Mouse (Mus musculus) myocyte (in vitro differentiated cells): ENCODE results near the gene Gm37240. TPM values are rescaled to one million over a fixed set of nuclear protein-coding genes. Genes with fewer than 3 reads are reported as not detected.
"Not testable (repeated sequence)": the region's sequence is repeated elsewhere in the genome, so short reads cannot be mapped to it uniquely, and the experiment has no call there.

Experiments used
- H3K27me3 ChIP-seq: one replicate; pipeline ENCODE4 v1.6.1; 2011; ENCODE audit not compliant: control insufficient read depth, insufficient read depth, insufficient read length
- H3K36me3 ChIP-seq: one replicate; pipeline ENCODE4 v1.6.1; 2011; ENCODE audit not compliant: control insufficient read depth, insufficient read depth
- H3K4me2 ChIP-seq: one replicate; pipeline ENCODE4 v1.6.1; 2011; ENCODE audit warnings: low read depth, control low read depth
- H3K4me3 ChIP-seq: one replicate; pipeline ENCODE4 v1.5.1; 2011; ENCODE audit warnings: mild to moderate bottlenecking, control low read depth, moderate library complexity
- H3K79me2 ChIP-seq: one replicate; pipeline ENCODE4 v1.6.1; 2011; ENCODE audit not compliant: control insufficient read depth, insufficient read depth
- H3ac ChIP-seq: one replicate; pipeline ENCODE4 v1.6.1; 2011; ENCODE audit not compliant: control insufficient read depth, insufficient read length
- CEBPB ChIP-seq: IDR thresholded peaks from 2 replicates; pipeline ENCODE4 v1.6.1; 2011; ENCODE audit warnings: mild to moderate bottlenecking, moderate library complexity; ENCODE audit not compliant: poor library complexity, insufficient read depth, severe bottlenecking
- E2F4 ChIP-seq: IDR thresholded peaks from one replicate; pipeline ENCODE4 v1.6.1; 2011; ENCODE audit warnings: mild to moderate bottlenecking, control low read depth, moderate library complexity; ENCODE audit not compliant: insufficient read depth
- MAX ChIP-seq: IDR thresholded peaks from one replicate; pipeline ENCODE4 v1.6.1; 2011; ENCODE audit warnings: low read depth, mild to moderate bottlenecking, control low read depth
- MYOD1 ChIP-seq, 3 experiments: IDR thresholded peaks; one replicate each; pipeline ENCODE4 v1.6.1; 2011; ENCODE audit warnings: control low read depth in 2 of 3, low read depth in 2 of 3, mild to moderate bottlenecking in 2 of 3, moderate library complexity in 1 of 3; ENCODE audit not compliant: insufficient read length in 2 of 3, control insufficient read depth in 1 of 3
- MYOG ChIP-seq, 3 experiments: IDR thresholded peaks; one replicate each; pipeline ENCODE4 v1.6.1; 2011; ENCODE audit warnings: control low read depth in 2 of 3, low read depth in 2 of 3, mild to moderate bottlenecking in 2 of 3; ENCODE audit not compliant: insufficient read length in 2 of 3, control insufficient read depth in 1 of 3, insufficient read depth in 1 of 3
- POLR2A ChIP-seq: IDR thresholded peaks from one replicate; pipeline ENCODE4 v1.6.1; 2011; ENCODE audit warnings: low read depth, mild to moderate bottlenecking, control low read depth, moderate library complexity; ENCODE audit not compliant: insufficient read length
- POLR2AphosphoS2 ChIP-seq: IDR thresholded peaks from one replicate; pipeline ENCODE4 v1.6.1; 2011; ENCODE audit warnings: low read depth, control low read depth; ENCODE audit not compliant: insufficient read length
- REST ChIP-seq: IDR thresholded peaks from one replicate; pipeline ENCODE4 v1.6.1; 2011; ENCODE audit warnings: mild to moderate bottlenecking, control low read depth, moderate library complexity; ENCODE audit not compliant: insufficient read depth, insufficient read length
- SRF ChIP-seq: IDR thresholded peaks from one replicate; pipeline ENCODE4 v1.6.1; 2011; ENCODE audit warnings: low read depth; ENCODE audit not compliant: control insufficient read depth, insufficient read length
- TCF12 ChIP-seq: IDR thresholded peaks from one replicate; pipeline ENCODE4 v1.6.1; 2011; ENCODE audit warnings: mild to moderate bottlenecking, control low read depth; ENCODE audit not compliant: poor library complexity, insufficient read depth, severe bottlenecking
- TCF3 ChIP-seq: IDR thresholded peaks from one replicate; pipeline ENCODE4 v1.6.1; 2011; ENCODE audit warnings: low read depth, control low read depth; ENCODE audit not compliant: insufficient read length
- USF1 ChIP-seq: IDR thresholded peaks from one replicate; pipeline ENCODE4 v1.6.1; 2011; ENCODE audit warnings: low read depth, mild to moderate bottlenecking, control low read depth, moderate library complexity
- polyA plus RNA-seq: library from polyadenylated mRNA; unstranded; fragments of >200 nt; fragmentation: generic; extraction: Trizol; gene quantifications from one replicate; pipeline ENCODE4 v1.2.1, GENCODE M21; 2012; ENCODE audit warnings: missing spikeins

Gm37240 gene
- polyA plus RNA-seq, 1 experiment = 8.7 TPM

- Histone ChIP-seq H3K4me2 (peak overlapping the region; percentile 100), H3K79me2 (peaks cover 63% of the 10 kb centered on the region), H3K4me3 (peak overlapping the region; percentile 94), H3K36me3 (no peaks in the 10 kb centered on the region), H3K27me3 (no peaks in the 10 kb centered on the region), H3ac (no peak overlapping the region)
- TF ChIP-seq REST (no peak), TCF12 (no peak), MYOG (IDR thresholded peaks at IDR 0.05; ENCODE audit: control insufficient read depth in 1 of 3, insufficient read depth in 1 of 3, insufficient read length in 2 of 3, low read depth in 2 of 3) (no peak), MAX (no peak), E2F4 (no peak), USF1 (no peak), MYOD1 (IDR thresholded peaks at IDR 0.05; ENCODE audit: control insufficient read depth in 1 of 3, insufficient read length in 2 of 3, low read depth in 2 of 3) (no peak), SRF (no peak), CEBPB (no peak), TCF3 (no peak), POLR2A (no peak), POLR2AphosphoS2 (no peak)
Measured at GRCm38 (mm10) chr3:84580716-84581115, 1306.6 kb downstream of the Gm37240 start.

- TF ChIP-seq SRF (no peak), TCF3 (no peak), USF1 (no peak), MYOD1 (IDR thresholded peaks at IDR 0.05; ENCODE audit: control insufficient read depth in 1 of 3, insufficient read length in 2 of 3, low read depth in 2 of 3) (no peak), MAX (no peak), E2F4 (no peak), TCF12 (no peak), REST (no peak), POLR2AphosphoS2 (no peak), POLR2A (no peak), MYOG (IDR thresholded peaks at IDR 0.05; ENCODE audit: control insufficient read depth in 1 of 3, insufficient read depth in 1 of 3, insufficient read length in 2 of 3, low read depth in 2 of 3) (no peak), CEBPB (no peak)
- no peaks in the 10 kb centered on the region for H3K27me3 ChIP-seq
- peaks cover 97% of the 10 kb centered on the region for H3K79me2 ChIP-seq
- no peak overlapping the region for H3K4me3 ChIP-seq
- H3K36me3 ChIP-seq = no peaks in the 10 kb centered on the region
- no peak overlapping the region for H3ac ChIP-seq
- no peak overlapping the region for H3K4me2 ChIP-seq
Measured at GRCm38 (mm10) chr3:84570501-84570900, 1316.8 kb downstream of the Gm37240 start.

- Histone ChIP-seq H3K27me3 (no peaks in the 10 kb centered on the region), H3K36me3 (no peaks in the 10 kb centered on the region), H3K4me2 (peak overlapping the region; percentile 56), H3K4me3 (no peak overlapping the region), H3ac (no peak overlapping the region), H3K79me2 (peaks cover 97% of the 10 kb centered on the region)
- TF ChIP-seq TCF3 = no peak
- TF ChIP-seq MYOG (IDR thresholded peaks at IDR 0.05; ENCODE audit: control insufficient read depth in 1 of 3, insufficient read depth in 1 of 3, insufficient read length in 2 of 3, low read depth in 2 of 3) = no peak
- no peak for TF ChIP-seq REST
- no peak for TF ChIP-seq MAX
- TF ChIP-seq MYOD1 (IDR thresholded peaks at IDR 0.05; ENCODE audit: control insufficient read depth in 1 of 3, insufficient read length in 2 of 3, low read depth in 2 of 3) = no peak
Measured at GRCm38 (mm10) chr3:84569587-84569986, 1317.7 kb downstream of the Gm37240 start.

GRCm38 (mm10) chr3:84568540-84568939 is 1318.8 kb downstream of the Gm37240 start:
- no peak overlapping the region for H3K4me3 ChIP-seq
- TF ChIP-seq TCF12 (no peak), USF1 (no peak), POLR2AphosphoS2 (no peak)
- H3ac ChIP-seq = no peak overlapping the region
- no peaks in the 10 kb centered on the region for H3K36me3 ChIP-seq
- peak overlapping the region; percentile 56 for H3K4me2 ChIP-seq
- H3K79me2 ChIP-seq = peaks cover 96% of the 10 kb centered on the region
- no peaks in the 10 kb centered on the region for H3K27me3 ChIP-seq

GRCm38 (mm10) chr3:84563415-84563814 is 1323.9 kb downstream of the Gm37240 start:
- Histone ChIP-seq H3K79me2 (peaks cover 92% of the 10 kb centered on the region), H3ac (no peak overlapping the region), H3K27me3 (no peaks in the 10 kb centered on the region), H3K4me3 (no peak overlapping the region), H3K36me3 (no peaks in the 10 kb centered on the region), H3K4me2 (no peak overlapping the region)
- TF ChIP-seq MAX (no peak), MYOG (IDR thresholded peaks at IDR 0.05; ENCODE audit: control insufficient read depth in 1 of 3, insufficient read depth in 1 of 3, insufficient read length in 2 of 3, low read depth in 2 of 3) (no peak), POLR2AphosphoS2 (no peak), MYOD1 (IDR thresholded peaks at IDR 0.05; ENCODE audit: control insufficient read depth in 1 of 3, insufficient read length in 2 of 3, low read depth in 2 of 3) (no peak), USF1 (no peak), POLR2A (no peak), CEBPB (no peak), E2F4 (no peak), SRF (no peak), REST (no peak), TCF3 (no peak), TCF12 (no peak)

- not testable (repeated sequence) for H3ac ChIP-seq, H3K4me2 ChIP-seq, H3K36me3 ChIP-seq, H3K4me3 ChIP-seq, H3K27me3 ChIP-seq
- H3K79me2 ChIP-seq = peaks cover 92% of the 10 kb centered on the region
Measured at GRCm38 (mm10) chr3:84562911-84563310, 1324.4 kb downstream of the Gm37240 start.
